Mouse (Mus musculus) T-helper 1 cell (primary cell): Measurements from ENCODE around the gene 1700012A03Rik.

Source experiments
- in situ Hi-C: fragments of 300-600 bp; cut with MboI, MseI; formaldehyde crosslinking; loops from one replicate; pipeline ENCODE4 v1.15.1; 2025; ENCODE audit warnings: high pct_unique_total_duplicates

The 1700012A03Rik gene

DNA sequence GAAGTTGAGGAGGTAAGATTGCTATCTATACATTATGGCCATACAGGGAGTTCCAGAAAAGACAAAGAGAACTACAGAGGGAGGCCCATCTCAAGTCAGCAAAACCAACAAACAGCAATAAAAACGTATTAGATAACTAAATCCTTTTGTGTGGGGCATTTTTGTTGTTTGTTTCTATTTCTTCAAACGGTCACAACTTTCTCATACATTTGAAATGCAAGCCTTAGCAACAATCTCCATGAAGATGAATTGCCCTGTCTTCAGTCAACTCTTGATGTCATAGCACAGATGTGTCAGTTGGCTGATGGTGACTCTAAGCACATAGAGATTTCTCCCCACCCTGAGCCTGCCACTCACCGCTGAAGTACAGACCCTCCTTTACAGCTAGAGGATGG is at the start of gene 1700012A03Rik:
1700012A03Rik (plus strand) TSS at position 296 of the 395 bp plus-strand sequence.
- in situ Hi-C loops, result no loop called here

DNA sequence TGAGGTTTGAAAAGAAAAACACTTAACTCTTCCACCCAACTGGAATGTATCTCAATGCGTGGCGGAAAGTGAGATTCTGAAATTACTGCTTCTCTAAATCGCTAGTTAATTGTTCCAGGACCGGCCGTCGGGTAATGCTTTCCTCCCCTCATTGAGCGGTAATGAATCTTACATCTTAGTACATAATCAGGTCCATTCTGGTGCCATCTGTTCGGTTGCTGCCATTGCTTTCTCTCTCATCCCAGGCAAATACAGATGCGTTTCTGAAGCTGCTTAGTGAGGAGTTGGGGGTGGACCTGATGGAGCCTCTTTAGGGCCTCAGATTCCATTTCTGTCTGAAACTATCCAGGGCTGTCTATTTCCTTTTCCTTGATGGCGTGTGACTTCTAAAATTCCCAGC is 45.8 kb upstream of the 1700012A03Rik start:
- in situ Hi-C loops, result no loop called here

DNA sequence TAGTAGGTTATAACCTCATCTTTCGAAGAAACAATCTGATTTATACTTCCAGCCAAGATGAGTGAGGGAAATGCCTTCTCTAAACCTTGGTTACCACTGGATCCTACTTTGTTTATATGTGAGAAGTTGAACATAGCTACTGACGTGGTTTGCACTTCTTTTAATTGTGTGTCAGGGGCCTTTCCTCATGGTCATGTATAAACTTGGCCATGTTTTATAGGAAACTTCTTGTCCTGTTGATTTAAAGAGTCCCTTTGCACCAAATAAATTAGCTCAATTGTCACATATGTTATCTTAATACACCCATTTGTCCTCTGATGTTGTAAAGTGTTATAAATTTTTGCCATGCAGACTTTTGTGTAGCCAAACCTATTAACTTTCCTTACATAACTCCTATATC is 44.1 kb upstream of the 1700012A03Rik start:
- in situ Hi-C loops, result no loop called here

DNA sequence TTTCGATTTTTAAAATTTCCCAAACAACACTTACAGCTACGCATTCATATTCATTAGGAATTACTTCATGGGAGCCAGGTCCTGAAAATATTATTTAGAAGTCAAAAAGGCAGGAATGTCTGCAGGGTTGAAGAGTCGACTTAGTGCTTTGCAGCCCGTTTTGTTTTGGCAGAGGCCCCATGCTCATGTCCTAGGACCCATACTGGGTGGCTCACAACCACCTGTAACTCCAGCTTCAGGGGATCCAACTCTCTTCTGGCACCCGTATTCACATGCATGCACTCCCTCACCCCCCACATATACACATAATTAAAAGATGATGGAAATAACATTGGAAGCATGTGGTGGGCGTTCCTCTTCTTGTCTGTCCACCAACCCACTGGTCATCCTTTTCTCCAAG is 43.7 kb upstream of the 1700012A03Rik start:
- in situ Hi-C loops, result no loop called here

DNA sequence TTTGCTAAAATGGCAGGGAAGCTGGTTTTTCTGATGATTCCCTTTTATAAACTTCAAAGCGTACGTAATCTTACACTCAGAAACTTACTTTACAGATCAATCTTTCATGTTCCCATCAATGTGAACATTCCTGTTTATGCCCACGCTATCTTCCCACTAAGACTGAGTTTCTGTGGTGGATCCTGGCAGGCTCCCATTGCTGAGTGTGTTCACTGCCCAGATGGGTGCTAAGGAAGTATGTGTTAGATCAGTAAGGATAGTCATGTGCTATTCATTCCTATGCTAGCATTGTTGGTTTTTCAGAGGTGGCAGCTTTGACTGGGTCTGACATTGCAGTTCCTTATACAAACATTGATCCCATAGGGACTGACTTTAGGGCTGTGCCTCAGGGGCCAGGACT is 42.7 kb upstream of the 1700012A03Rik start:
- in situ Hi-C loops, result no loop called here

DNA sequence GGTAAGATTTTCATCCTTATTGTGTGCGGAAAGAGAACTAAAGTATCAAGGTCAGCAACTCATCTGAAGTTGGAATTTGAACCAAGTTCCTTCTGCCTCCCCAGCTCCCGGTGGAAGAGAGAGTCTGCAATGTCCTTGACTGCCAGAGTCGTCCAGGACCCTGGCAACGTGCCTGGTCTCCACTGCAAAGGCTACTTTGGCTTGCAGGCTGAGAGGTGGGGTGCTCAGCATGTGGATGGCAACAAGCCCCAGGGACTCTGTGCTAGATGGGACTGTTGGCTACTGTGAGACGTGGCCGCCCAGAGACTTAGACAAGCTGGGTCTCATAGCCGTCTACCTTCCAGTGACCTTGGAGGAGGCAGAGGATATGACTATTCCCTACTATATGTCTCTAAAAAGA is 33.2 kb upstream of the 1700012A03Rik start:
- in situ Hi-C loops, result no loop called here

DNA sequence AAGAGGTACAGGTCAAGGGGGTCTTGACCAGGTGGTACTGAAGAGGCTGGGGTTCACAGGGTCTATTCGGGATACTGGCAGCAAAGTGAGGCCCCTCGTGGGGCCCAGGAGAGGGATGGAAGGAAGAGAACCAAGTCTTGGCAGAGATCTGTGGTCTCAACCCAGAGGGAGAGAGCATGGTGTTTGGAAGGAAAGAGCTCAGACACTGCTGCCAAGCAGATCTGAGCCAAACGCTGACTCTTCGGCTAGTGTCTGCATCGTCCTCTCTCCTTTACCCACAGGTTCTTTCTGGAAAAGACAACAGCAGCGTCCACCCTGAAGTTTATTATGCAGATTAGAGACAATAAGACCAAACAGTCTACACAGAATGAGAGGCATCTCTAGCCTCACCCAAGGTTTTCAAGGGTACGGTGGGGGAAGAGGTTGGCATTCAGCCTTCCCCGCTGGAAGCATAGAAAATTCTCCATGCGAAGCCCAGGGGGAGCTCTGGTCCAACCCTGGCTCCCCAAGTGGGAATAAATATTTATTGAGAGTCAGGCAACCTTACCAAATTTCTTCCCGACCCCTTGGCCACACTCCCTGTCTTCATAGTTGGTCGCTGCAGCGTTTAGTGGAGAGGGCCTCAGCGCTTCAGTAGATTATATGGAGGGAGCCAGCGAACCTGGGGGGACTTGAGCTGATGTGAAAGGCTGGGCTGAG is 32.5 kb upstream of the 1700012A03Rik start:
- in situ Hi-C loops, result no loop called here

DNA sequence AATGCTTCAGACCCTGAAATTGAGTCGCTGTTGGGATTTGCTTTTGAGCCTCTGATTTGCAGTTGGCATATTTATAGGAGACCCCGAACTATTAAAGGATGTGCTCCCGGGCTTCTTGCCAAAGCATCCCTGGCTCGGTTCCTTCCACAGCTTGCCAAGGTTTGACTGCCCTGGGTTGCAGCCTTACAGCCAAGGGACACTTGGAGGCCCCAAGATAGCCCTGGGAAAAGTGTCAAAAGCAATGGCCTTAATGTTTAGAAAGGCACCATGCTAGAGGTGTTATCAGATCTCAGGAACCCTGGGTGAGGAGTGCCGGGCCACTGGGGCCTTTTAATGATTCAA is 32.0 kb upstream of the 1700012A03Rik start:
- in situ Hi-C loops, result no loop called here

DNA sequence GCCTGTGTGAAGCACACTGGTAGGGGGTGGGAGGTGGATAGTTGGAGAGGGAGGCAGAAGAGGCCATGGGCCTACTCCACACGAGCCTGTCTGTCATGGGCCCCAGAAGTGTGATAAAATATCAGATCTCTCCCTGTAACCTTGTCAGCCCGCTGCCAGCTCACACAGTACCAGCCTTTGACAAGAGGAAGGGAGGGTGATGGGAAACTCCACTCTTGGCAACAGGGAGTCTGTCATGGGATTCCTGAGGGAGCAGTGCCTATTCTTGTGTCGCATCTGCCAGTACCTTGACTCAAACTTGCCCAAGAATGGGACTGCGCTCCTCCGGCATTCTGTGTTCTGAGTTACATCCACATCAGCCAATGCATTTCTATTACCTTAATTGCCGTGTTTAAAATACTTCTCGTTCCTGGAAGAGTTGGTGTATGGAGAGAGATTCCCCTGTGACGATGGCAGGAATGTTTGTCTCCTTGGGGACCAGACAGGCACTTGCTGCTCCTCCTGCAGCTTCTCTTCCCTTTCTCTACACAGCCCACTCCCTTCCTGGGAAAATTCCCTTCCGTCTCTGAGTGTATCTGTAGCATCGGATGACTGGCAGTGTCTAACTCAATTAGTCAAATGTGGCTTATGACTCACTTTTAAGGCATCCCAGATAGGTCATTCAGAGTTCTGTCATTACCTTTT is 28.1 kb upstream of the 1700012A03Rik start:
- in situ Hi-C loops, result no loop called here

DNA sequence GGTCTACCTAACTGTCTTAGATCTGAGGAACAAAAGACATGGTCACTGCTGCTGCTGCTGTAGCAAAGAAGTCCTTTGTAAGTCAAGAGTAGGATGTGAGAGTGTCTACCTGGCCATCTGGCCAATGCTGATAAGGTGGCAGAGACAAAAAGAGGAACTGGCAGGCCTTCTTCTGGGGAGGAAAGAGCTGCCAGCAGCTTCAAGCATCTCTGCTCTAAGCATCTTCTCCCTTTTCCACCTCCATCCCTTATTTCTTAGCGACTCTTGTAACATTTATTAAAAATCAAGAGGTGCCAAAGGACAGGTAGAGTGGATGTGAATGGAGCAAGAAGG is 27.5 kb upstream of the 1700012A03Rik start:
- in situ Hi-C loops, result no loop called here

DNA sequence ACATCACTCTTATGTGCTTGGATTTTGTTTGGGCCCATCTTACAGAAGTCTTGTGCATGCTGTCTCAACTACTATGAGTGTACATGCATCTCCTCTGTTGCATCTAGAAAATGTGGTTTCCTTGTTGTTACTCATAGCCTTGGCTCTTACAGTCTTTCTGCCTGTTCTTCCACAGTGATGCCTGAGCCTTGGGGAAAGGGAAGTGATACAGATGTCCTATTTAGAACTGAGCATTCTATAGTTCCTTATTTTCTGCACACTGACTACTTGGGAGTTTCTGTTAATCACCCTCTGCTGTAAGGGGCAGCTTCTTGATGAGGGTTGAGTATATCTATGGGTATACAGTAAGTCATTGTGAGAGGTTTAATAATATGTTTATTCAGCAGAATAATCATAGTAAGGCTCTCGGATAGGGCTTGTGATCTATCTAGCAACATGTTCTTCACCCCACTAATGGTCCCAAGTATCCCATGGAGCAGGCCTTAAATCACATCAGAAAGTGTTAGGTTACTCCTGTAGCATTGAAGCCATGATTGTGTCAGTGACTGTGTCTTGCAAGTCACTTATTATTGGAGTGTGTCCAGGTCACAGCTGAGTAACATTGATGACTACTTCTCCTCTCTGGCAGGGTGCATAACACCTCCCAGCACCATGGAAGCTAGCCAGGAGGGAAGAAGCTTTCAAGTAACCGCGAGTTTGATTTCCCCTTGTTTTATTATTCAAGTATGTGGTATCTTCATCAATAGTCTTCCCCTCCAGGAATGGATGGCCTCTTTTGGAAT is 21.6 kb upstream of the 1700012A03Rik start:
- in situ Hi-C loops, result no loop called here

DNA sequence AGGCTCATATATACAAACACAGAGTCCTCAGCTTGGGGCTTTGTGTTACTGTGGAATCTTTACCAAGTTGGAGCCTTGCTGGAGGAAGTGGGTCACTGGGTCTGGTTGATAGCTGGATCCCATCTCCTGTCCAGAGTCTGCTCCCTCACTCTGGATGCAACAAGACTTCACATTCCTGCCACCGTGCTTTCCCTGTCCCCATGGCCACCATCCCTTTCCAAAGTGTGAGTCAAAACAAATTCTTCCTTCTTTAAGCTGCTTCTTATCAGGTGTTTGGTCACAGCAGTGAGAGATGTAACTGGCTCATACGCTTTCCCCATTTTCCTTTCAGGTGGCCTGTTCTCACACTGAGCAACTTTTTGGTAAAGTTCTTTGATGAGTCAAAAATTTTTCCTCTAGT is 15.8 kb upstream of the 1700012A03Rik start:
- in situ Hi-C loops, result no loop called here

DNA sequence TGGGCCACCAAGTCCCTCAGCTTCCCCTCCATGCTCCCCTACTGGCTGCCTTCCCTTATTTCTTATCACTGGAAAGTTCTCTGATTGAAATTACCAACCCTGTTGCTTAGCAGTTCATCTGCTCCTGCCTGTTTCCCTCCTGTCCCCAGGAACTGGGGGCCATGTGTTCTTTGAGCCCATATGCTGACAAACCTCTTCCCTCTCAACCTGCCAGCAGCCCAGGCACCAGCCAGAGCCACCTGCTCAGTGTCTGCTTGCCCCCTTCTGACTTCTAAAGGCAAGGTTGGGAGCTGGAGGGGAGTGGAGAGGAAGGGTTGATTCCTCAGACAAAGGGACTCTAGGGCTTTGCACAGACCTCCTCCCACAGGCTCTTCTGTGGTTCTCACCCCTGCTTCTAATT is 4.7 kb upstream of the 1700012A03Rik start:
- in situ Hi-C loops, result no loop called here

DNA sequence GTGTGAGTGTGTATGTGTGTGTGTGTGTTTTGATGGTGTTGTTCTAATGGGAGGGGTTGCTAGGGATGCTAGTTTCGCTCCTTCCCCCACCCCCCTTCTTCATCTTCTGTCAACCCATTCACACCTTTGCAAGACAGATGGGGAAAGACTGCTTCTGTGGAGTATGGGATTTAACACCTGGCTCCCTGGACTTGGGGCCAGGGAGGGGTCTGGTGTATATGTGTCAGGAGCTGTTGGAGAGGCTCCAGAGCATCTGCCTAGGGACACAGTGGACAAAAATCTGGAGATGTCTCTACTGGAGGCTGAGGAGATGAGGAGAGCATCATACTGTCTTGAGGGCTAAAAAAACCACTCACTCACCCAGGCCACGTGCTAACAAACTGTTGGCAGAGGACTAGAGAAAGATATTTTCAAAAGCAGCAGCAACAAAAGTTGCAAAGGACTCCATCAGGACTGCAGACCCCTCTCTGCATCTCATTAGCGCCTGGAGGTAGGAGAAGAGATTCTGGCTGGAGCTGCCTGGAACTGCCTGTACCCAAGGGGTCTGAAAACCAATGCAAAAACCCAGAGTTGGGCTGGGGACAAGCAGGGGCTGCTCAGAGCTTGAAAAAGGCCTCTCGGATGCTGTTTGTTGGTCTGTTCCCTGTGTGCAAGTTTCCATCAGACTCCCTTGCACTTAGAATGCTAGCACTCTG is 643 bp upstream of the 1700012A03Rik start:
- in situ Hi-C loops, result no loop called here

DNA sequence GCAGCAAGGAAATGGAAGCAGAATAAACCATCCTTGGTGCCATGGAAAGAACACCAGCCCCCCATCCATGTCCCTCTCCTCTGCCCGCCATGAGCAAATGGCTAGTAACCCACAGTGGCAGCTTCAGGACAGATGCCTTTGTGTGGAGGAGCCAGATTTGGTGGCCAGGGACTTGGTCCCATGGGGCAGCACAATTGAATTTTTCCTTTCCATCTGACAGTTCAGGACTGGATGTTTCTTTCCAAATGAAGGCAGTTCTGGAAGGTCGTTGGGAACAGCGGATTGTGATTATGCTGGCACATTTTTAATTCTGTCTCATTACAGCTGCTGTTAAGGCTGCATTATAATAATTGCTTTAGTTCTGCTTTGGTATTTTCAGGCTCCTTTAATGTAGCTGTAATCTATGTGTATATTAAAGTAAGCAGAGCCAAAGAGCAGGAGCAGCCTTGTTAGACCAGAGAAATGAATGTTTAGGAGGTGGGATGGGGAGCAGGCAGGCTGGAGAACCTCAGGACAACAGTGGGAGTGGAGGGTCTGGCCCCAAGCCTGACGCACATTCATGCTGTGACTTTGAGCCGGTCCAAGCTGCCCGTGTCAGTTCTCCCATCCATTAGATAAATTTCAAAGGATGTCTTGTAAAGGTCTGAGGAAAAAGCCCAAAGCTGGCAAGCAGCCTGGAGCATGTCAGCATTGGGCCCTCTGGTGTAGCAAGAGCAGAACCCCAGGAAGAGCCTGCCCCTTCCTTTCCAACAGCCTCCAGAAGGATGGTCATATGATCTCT is 2.3 kb downstream of the 1700012A03Rik start:
- in situ Hi-C loops, result no loop called here

DNA sequence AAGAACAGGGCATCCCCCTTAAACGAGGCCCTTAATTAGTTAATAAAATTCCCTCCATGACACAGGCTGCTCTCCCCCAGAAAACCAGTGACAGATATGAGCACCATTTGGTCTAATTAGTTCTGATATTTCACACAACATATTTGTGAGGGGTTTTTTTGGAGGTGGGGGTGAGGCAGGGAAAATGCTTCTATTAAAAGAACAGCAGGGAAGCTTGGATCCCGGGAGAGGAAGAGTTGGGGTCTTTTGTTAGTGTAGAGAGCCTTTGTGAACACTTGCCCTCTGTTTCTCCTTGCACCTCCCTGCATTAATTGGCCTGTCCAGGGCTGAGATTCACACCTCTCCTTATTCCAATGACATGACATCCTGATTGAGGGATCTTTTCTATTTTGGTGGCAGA is 6.5 kb downstream of the 1700012A03Rik start:
- in situ Hi-C loops, result no loop called here

DNA sequence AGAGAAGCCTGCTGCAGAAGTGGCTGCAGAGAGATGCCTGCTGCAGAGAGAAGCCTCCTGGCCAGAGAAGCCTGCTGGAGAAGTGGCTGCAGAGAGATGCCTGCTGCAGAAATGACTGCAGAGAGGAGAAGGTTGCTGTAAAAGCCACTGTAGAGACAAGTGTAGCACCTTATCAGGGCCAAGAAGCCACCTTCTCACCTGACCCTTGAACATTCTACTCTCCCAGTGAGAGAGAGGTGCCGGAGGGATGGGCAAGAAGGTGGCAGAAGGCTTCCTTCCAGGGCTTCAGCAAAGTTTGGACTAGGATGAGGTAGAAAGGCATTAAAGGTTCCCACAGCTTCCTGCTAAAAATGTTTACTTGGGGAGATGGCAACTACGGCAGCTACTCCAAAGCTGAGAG is 8.5 kb downstream of the 1700012A03Rik start:
- in situ Hi-C loops, result no loop called here

DNA sequence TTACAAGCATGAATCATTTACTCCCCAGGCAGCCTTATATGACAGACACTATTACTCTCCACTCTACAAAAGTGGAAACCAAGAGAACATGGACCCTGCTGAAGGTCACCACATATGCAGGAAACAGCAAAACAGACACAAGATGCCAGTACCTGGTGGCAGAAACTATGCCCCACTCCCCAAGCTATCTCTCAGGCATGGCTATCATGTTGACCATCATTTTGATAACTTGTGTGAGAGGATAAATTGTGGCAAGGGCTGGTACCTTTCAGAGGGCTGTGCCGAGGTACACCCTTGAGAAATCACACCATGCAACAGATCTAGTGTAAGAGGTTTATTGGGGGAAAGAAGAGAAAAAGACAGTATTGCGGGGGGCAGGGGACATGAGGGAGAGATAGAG is 10.6 kb downstream of the 1700012A03Rik start:
- in situ Hi-C loops, result no loop called here

DNA sequence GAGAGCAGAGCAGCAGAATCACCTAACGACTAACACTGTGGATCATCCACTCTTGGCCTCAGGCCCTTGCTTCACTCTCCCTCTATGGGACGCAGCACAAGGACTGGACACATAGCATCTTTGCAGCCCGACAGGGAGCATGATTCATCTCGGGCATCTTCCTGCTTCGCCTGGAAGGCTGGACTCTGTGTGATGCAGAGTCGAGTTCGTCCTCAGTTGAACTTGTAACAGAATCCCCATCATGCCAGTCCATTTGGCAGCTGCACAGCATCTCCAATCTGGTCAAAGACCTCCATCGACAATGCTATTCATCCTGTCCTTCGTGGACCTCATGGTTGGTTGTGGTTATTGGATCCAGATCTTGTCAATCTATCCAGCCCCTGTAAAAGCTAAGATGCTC is 11.2 kb downstream of the 1700012A03Rik start:
- in situ Hi-C loops, result no loop called here

DNA sequence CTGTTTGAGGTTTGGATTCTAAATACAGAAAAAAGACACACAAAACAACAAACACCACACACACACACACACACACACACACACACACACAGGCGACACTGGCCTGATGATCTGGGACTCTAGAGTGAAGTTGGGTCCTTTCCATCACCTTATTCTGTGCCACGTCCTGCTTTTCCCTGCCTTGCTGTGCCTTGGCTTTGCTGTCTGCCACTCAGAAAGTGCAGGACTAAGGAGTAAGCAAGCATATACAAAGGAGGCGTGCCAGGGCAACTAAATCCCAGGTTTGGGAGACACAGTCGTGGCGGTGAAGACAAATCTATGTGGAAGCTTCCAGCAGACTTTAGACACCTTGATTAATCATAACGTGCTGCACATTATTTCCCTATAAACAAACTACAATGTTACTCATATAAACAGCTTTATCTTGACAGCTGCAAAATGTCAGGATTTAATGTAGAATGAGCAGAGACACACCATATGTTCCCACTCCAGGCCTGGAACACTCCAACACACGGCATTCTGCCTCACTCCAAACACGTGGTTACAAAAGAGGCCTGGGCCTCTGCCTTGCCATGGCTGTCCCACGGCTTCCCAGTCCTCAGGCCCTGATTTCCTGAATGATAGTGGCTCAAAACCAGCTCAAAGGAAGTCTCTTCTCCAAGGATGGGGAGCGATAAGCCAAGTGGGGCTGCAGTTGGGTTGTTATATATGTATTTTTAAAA is 15.9 kb downstream of the 1700012A03Rik start:
- in situ Hi-C loops, result no loop called here

DNA sequence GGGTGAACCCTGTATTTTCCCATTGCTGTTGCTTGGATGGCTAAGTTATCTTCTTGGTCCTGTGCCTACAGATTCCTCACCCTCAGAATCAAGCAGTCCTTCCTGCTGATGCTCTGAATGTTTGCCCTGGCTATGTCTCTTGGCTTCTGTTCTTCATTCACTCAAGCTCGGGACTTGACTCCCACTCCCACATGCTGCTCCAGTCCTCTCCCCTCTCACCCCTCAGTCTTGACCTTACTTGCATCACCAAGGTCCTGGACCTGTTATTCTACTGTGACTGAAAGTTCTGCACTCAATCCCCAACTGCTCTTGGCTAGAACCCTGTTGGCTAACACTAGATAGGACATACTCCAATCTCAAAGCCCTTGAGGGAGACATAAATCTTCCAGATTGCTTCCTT is 22.1 kb downstream of the 1700012A03Rik start:
- in situ Hi-C loops, result loop anchor here (5.0 kb wide), 1 partner anchor 50 kb away; no protein-coding TSS in a partner anchor
